Mouse (Mus musculus) limb, embryonic 13.5 days (tissue): Measurements from ENCODE around the gene Olfr800. TPM values are rescaled to one million over a fixed set of nuclear protein-coding genes. Genes with fewer than 3 reads are reported as not detected.

Source experiments
- ATAC-seq: fragments of 200-750 bp; cut with Nextera tagmentation; 2 replicates; pipeline ENCODE4 v1.8.0; 2017; ENCODE audit warnings: low read depth, moderate number of reproducible peaks, moderate TSS enrichment; ENCODE audit not compliant: low FRiP score
- H3K27ac ChIP-seq: fragments of 300-500 bp; sonication (generic); 2 replicates; pipeline ENCODE4 v1.5.1; 2015; ENCODE audit warnings: inconsistent platforms, mild to moderate bottlenecking, moderate library complexity
- H3K27me3 ChIP-seq: fragments of 300-500 bp; sonication (generic); 2 replicates; pipeline ENCODE4 v1.6.1; 2015; ENCODE audit warnings: mild to moderate bottlenecking, inconsistent platforms
- H3K36me3 ChIP-seq: fragments of 300-500 bp; sonication (generic); 2 replicates; pipeline ENCODE4 v1.6.1; 2015; ENCODE audit warnings: inconsistent platforms, mild to moderate bottlenecking, moderate library complexity
- H3K4me1 ChIP-seq: fragments of 300-500 bp; sonication (generic); 2 replicates; pipeline ENCODE4 v1.6.1; 2015; ENCODE audit warnings: inconsistent platforms
- H3K4me2 ChIP-seq: fragments of 300-500 bp; sonication (generic); replicated peaks from 2 replicates; pipeline ENCODE4 v1.6.1; 2015; ENCODE audit warnings: inconsistent platforms, mild to moderate bottlenecking, moderate library complexity
- H3K4me3 ChIP-seq: fragments of 300-500 bp; sonication (generic); 2 replicates; pipeline ENCODE4 v1.5.1; 2015; ENCODE audit warnings: moderate library complexity, mild to moderate bottlenecking, inconsistent platforms
- H3K9ac ChIP-seq: fragments of 300-500 bp; sonication (generic); 2 replicates; pipeline ENCODE4 v1.6.1; 2015; ENCODE audit warnings: mild to moderate bottlenecking, inconsistent platforms
- H3K9me3 ChIP-seq: fragments of 300-500 bp; sonication (generic); 2 replicates; pipeline ENCODE4 v1.6.1; 2016; ENCODE audit warnings: inconsistent platforms
- WGBS: fragments of 180-500 bp; shearing (Covaris S2); methylation state at CpG from one replicate; pipeline ENCODE4 v1.1.7; 2015; 5-methylcytosine and 5-hydroxymethylcytosine counted together
- polyA plus RNA-seq: library from polyadenylated mRNA; unstranded; fragments of >200 nt; fragmentation: Nextera tagmentation; extraction: Ambion mirVana; gene quantifications from 2 replicates; pipeline ENCODE4 v1.2.1, GENCODE M21; 2015

Gene Olfr800
- polyA plus RNA-seq, result not detected in 2 replicates

- Histone ChIP-seq H3K4me2 (no peak within 1 kb of the TSS), H3K9ac (no peak within 1 kb of the TSS), H3K27ac (no peak within 1 kb of the TSS), H3K9me3 (no peaks in the 10 kb centered on the region), H3K4me3 (no peak within 1 kb of the TSS), H3K27me3 (no peaks in the 10 kb centered on the region), H3K36me3 (no peaks in the 10 kb centered on the region), H3K4me1 (no peaks in the 10 kb centered on the region)
- ATAC-seq, result no peak
Measured at GRCm38 (mm10) chr10:129657394-129657793, at the start of gene Olfr800. Olfr800 (plus strand) TSS chr10:129657694.

DNA sequence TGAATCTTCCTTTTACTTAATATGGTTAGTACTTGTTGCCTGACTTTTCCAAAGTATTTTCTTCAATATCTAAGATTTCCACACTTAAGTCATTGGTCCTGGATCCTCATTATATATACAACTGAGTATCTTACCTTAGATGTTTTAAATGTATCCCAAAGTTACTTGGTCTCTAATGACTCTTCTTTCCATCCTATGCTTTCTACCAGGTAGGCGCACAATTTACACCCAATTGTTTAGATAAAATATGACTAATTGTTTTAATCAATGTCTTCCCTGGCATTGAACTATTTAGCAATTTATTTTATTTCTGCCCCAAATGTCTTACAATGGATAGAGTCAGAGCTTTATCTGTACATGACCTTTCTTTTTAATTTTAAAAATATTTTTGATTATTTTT is 45.0 kb upstream of the Olfr800 start, which contains the start of gene Olfr796:
Gene Olfr796 (minus strand): TSS at position 101 of the 400 bp plus-strand sequence.
- H3K9me3 ChIP-seq, result no peaks in the 10 kb centered on the region
- ATAC-seq, result no peak
- no peaks in the 10 kb centered on the region for H3K27me3 ChIP-seq
- no peaks in the 10 kb centered on the region for H3K36me3 ChIP-seq
- H3K27ac ChIP-seq, result no peak within 1 kb of the TSS
- H3K4me1 ChIP-seq, result no peaks in the 10 kb centered on the region
- no peak within 1 kb of the TSS for H3K9ac ChIP-seq
- no peak within 1 kb of the TSS for H3K4me3 ChIP-seq
- no peak within 1 kb of the TSS for H3K4me2 ChIP-seq
- 95% methylated on average over 1 of the region's 1 CpGs for WGBS

- H3K27ac ChIP-seq, result no peak overlapping the region
- no peak overlapping the region for H3K9ac ChIP-seq
- no peak overlapping the region for H3K4me3 ChIP-seq
- no peaks in the 10 kb centered on the region for H3K36me3 ChIP-seq
- H3K4me2 ChIP-seq, result no peak overlapping the region
- ATAC-seq, result no peak
- H3K27me3 ChIP-seq, result no peaks in the 10 kb centered on the region
- H3K9me3 ChIP-seq, result no peaks in the 10 kb centered on the region
- H3K4me1 ChIP-seq, result no peaks in the 10 kb centered on the region
- 18% methylated on average over 1 of the region's 1 CpGs for WGBS
Measured at GRCm38 (mm10) chr10:129621724-129622123, 35.8 kb upstream of the Olfr800 start.

GRCm38 (mm10) chr10:129623251-129623650 is 34.2 kb upstream of the Olfr800 start:
- Histone ChIP-seq H3K27ac (no peak overlapping the region), H3K9ac (no peak overlapping the region), H3K4me1 (no peaks in the 10 kb centered on the region), H3K9me3 (no peaks in the 10 kb centered on the region), H3K4me3 (no peak overlapping the region), H3K36me3 (no peaks in the 10 kb centered on the region), H3K4me2 (no peak overlapping the region), H3K27me3 (no peaks in the 10 kb centered on the region)
- ATAC-seq, result no peak

DNA sequence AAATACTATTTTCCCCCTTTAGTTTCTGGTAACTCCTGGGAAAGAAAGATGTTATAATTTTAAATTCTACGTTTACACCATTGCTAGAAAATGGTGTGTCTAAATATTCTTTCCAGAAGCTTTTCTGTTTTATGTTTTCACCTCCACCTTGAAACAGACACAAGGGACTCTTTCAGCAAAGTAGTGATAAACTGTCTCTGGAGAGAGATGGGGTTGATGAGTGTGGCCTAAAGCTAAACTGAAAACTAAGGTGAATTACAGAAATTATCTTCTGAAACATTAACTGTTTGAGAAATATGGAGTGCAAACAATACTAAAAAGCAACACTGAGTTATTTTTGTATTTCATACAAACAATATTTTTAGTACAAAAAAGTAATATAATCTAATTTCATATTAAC is 29.7 kb upstream of the Olfr800 start, which contains the start of gene Olfr798:
Gene Olfr798 (minus strand): TSS at position 101 of the 400 bp plus-strand sequence.
- Histone ChIP-seq H3K9ac (no peak within 1 kb of the TSS), H3K9me3 (no peaks in the 10 kb centered on the region), H3K4me2 (no peak within 1 kb of the TSS), H3K4me1 (no peaks in the 10 kb centered on the region), H3K27ac (no peak within 1 kb of the TSS), H3K4me3 (no peak within 1 kb of the TSS), H3K36me3 (no peaks in the 10 kb centered on the region), H3K27me3 (no peaks in the 10 kb centered on the region)
- ATAC-seq, result no peak
- 85% methylated on average over 1 of the region's 1 CpGs for WGBS

DNA sequence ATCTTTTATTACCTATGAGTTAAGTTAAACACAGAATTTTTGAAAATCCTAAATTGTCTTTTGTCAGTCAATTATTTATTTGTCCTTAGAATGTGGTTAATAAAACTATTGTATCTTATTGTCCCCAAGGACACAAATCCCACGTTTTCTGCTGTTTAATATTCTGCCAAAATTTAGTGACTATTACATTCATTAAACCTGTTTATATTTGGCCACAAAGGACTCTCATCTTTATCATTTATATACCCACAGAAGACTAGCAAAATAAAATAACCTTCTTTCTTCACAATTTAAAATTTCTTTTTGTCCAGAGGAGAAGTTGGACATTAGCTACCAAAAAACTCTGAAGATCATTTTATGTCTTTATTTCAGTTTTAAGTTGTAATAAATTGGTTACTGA is 20.3 kb upstream of the Olfr800 start, which contains the start of gene Olfr799:
Gene Olfr799 (plus strand): TSS at position 301 of the 400 bp plus-strand sequence.
- no peak for ATAC-seq
- H3K9me3 ChIP-seq, result no peaks in the 10 kb centered on the region; the same call in 1 of the 2 replicates
- no peaks in the 10 kb centered on the region for H3K4me1 ChIP-seq
- WGBS, result 26% methylated on average over 1 of the region's 1 CpGs
- no peaks in the 10 kb centered on the region for H3K36me3 ChIP-seq
- no peaks in the 10 kb centered on the region for H3K27me3 ChIP-seq
- no peak within 1 kb of the TSS for H3K9ac ChIP-seq
- no peak within 1 kb of the TSS for H3K4me3 ChIP-seq
- no peak within 1 kb of the TSS for H3K27ac ChIP-seq
- no peak within 1 kb of the TSS for H3K4me2 ChIP-seq

- Histone ChIP-seq H3K4me3 (no peak overlapping the region), H3K36me3 (no peaks in the 10 kb centered on the region), H3K27ac (no peak overlapping the region), H3K9me3 (no peaks in the 10 kb centered on the region), H3K4me1 (no peaks in the 10 kb centered on the region), H3K9ac (no peak overlapping the region), H3K4me2 (no peak overlapping the region), H3K27me3 (no peaks in the 10 kb centered on the region)
- WGBS, result 77% methylated on average over 1 of the region's 1 CpGs
- no peak for ATAC-seq
Measured at GRCm38 (mm10) chr10:129651763-129652162, 5.7 kb upstream of the Olfr800 start.

GRCm38 (mm10) chr10:129673765-129674164 is 16.3 kb downstream of the Olfr800 start, which contains the start of gene Olfr801:
Olfr801 (minus strand) TSS chr10:129673865.
- Histone ChIP-seq H3K4me2 (no peak within 1 kb of the TSS), H3K27ac (no peak within 1 kb of the TSS), H3K4me1 (no peaks in the 10 kb centered on the region), H3K27me3 (no peaks in the 10 kb centered on the region), H3K4me3 (no peak within 1 kb of the TSS), H3K9ac (no peak within 1 kb of the TSS), H3K9me3 (no peaks in the 10 kb centered on the region), H3K36me3 (no peaks in the 10 kb centered on the region)
- no peak for ATAC-seq
- 80% methylated on average over 1 of the region's 1 CpGs for WGBS

DNA sequence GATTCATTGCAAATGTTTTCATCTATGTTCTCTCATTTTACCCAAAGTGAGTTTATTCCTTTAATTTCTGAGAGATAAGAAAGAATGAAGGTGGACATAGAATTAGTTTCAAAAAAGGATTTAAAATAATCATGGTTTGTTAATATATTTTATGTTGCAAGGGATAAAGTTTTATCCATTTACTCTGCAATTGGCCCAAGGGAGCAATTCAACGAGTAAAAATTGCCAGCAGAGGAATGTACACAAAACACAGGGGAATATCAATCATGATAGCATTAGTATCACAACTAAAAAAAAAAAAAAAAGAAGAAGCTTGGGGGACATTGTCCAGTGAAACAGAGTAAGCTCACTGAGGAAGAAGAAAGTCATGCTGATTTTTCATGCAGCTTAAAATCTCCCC is 30.6 kb downstream of the Olfr800 start, which contains the start of gene Olfr802:
Gene Olfr802 (minus strand): TSS at position 101 of the 400 bp plus-strand sequence.
- no peak within 1 kb of the TSS for H3K4me3 ChIP-seq
- no peak within 1 kb of the TSS for H3K9ac ChIP-seq
- no peaks in the 10 kb centered on the region for H3K4me1 ChIP-seq
- no peak within 1 kb of the TSS for H3K4me2 ChIP-seq
- WGBS, result 67% methylated on average over 1 of the region's 1 CpGs
- no peak within 1 kb of the TSS for H3K27ac ChIP-seq
- H3K9me3 ChIP-seq, result no peaks in the 10 kb centered on the region
- no peak for ATAC-seq
- no peaks in the 10 kb centered on the region for H3K27me3 ChIP-seq
- no peaks in the 10 kb centered on the region for H3K36me3 ChIP-seq

DNA sequence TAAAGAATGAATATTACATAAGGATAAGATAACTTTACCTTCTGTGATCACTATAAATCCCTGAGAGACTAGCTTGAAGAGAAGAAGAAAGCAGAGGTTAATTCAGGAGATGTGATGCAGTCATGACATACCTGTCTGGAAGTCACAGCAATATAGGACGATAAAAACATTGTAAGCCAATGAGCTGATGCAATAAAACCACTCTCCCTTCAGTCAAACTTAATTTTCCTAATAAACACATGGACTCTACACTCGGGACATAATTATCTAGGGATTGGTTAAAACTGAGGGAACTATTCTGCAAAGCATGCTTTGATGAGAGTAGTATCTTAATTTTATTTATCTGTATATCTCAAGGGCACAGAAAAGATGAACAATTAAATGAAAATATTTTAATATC is 36.7 kb downstream of the Olfr800 start, which contains the start of gene Olfr803:
Gene Olfr803 (minus strand): TSS at position 101 of the 400 bp plus-strand sequence.
- Histone ChIP-seq H3K4me1 (no peaks in the 10 kb centered on the region), H3K27ac (no peak within 1 kb of the TSS), H3K9me3 (no peaks in the 10 kb centered on the region; the same call in 1 of the 2 replicates), H3K4me3 (no peak within 1 kb of the TSS), H3K4me2 (no peak within 1 kb of the TSS), H3K36me3 (no peaks in the 10 kb centered on the region), H3K9ac (no peak within 1 kb of the TSS), H3K27me3 (no peaks in the 10 kb centered on the region)
- WGBS, result 74% methylated on average over 2 of the region's 2 CpGs
- no peak for ATAC-seq

DNA sequence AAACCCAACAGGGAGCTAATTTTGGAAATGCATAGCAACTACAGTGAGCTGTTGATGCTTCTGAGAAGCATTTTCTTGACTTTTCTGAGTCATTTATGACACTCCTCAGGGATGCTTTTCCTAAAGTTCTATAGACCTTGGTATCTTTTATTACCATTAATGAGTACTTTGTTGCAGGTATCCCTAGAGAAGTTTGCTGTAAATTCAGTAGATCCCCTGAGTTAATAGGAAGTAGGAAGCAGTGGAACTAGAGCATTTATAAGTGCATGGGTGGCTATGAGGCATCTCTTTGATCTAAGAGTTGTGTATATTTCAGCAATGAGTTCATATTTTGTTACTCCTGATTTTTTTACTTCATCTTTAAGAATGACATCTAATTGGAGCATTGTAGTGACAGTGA is 45.4 kb downstream of the Olfr800 start, which contains the start of gene Olfr804:
Gene Olfr804 (plus strand): TSS at position 301 of the 400 bp plus-strand sequence.
- no peaks in the 10 kb centered on the region for H3K4me1 ChIP-seq

More for the DNA sequence above, 45.4 kb downstream of the Olfr800 start, which contains the start of gene Olfr804:
- Histone ChIP-seq H3K4me2 (no peak within 1 kb of the TSS), H3K4me3 (no peak within 1 kb of the TSS), H3K27me3 (no peaks in the 10 kb centered on the region), H3K9me3 (no peaks in the 10 kb centered on the region), H3K36me3 (no peaks in the 10 kb centered on the region), H3K27ac (no peak within 1 kb of the TSS), H3K9ac (no peak within 1 kb of the TSS)
- no peak for ATAC-seq
